Mouse (Mus musculus) cerebellum, adult 8-10 months (tissue): ENCODE measurements at regions not wholly inside any gene's neighbourhood (a gene's known extent, or its start where the extent isn't known, plus 50 kb on each side); places are given as distances from the start of the nearest gene placed in this dataset.

Source experiments
- DNase-seq: peaks from one replicate; pipeline ENCODE4 v3.0.0; 2022

DNA sequence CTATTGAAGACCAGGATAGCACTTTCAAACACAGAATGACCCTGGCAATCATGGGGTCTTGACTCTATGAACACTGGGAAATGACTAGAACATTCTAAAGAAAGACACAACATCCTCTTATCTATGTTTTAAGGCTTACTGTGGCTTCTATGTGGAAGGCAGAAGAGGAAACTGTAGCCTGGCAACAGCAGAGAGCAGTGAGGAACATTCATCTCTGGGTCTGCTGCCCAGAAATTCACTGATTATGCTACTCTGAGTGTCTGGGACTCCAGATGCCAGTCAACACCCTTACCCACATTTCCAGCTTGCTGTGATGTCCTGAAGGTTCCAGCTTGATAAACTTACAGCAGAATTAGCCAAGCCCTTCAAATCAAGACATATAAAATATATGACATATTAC, 352.7 kb upstream of the Sall1 start:
- no peak for DNase-seq

DNA sequence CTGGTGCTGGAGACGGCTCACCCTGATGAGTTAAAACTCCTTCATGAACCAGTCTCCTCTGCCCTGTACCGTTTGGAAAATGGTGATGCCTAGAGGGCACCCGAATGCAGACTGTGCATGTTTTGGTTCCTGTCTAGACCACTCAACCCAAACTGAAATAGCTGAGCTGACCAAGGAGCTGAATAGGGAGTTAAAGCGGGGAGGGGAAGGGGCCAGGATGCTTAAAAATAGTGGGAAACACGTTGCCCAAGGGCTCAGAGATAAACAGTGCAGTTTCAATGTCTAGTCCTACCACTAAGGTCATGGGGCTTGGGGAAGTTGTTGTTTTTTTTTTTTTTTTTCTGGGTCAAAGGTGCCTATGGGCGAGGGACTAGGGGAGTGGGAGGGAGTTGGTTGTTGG, 348.8 kb upstream of the Sall1 start:
- DNase-seq, result no peak

DNA sequence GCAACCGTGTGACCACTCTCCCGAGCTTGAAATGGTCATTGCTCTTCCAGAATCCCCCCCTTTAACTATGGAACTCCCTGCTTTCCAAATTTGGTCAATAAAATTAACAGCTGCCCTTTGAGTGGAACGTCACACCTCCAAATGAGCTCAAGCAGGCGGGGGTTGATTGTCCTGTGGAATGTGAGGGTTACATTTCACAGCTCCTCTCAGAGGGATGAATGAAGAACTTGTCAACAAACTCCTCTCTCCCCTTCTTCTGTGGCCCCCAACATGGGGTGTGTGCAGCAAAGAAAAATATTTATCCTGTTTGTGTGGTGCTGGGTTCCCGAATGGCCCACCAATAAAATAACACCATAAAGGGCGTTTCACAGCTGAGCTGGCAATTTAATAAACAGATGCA, 344.8 kb upstream of the Sall1 start:
- no peak for DNase-seq

DNA sequence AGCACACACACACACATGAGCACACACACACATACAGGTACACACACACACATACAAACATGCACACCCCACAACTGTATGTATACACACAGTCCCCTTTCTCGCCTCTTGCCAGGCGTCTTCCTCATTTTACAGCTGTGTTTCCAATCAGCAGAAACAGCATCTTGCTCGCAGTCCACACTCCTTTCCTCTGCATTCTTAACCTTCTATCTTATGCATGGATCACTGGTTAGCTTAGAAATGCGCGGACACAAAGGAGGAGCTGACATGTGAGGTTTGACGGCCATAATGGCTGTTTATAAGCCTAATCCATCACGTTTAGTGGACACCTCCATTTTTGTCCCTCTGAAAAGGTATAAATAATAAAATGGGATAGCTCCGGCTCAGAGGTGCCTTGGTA, 343.3 kb upstream of the Sall1 start:
- no peak for DNase-seq

DNA sequence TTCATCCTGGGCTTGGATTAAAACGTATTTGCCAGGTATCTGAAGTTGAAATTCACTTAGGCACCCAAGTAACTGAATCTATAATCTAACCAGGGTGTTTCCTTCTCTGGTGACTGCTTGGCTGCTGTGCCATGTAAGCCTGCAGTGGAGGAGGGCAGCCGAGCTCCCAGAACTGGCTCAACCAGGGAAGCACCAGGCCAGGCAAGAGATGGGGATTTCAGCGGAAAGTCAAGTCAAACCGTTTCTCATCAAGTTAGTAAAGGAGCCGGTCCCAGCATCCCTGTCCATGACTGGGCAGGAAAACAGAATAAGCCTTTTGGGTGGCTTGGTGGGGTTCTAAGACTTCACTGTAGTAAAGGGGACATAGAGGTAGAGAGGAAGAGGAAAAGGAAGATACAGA, 341.1 kb upstream of the Sall1 start:
- no peak for DNase-seq

DNA sequence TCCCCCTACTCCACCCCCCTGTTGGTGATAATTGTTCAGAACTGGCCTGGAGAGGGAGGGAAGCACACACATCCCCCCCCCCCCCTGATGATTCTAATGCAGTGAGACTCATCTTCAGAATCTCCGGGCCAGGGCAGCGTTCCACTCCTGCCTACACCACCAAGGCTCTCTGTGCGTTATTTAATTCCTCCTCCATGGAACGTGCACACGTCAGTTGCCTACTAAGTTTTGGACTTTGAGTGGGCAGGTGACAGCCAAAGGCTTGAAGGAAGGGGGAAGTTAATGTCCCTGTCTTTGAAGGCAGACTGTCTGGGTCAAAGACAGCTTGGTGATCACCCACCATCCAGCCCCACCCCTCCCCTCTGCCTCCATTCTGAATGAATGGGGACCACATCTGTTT, 339.8 kb upstream of the Sall1 start:
- DNase-seq, result no peak

DNA sequence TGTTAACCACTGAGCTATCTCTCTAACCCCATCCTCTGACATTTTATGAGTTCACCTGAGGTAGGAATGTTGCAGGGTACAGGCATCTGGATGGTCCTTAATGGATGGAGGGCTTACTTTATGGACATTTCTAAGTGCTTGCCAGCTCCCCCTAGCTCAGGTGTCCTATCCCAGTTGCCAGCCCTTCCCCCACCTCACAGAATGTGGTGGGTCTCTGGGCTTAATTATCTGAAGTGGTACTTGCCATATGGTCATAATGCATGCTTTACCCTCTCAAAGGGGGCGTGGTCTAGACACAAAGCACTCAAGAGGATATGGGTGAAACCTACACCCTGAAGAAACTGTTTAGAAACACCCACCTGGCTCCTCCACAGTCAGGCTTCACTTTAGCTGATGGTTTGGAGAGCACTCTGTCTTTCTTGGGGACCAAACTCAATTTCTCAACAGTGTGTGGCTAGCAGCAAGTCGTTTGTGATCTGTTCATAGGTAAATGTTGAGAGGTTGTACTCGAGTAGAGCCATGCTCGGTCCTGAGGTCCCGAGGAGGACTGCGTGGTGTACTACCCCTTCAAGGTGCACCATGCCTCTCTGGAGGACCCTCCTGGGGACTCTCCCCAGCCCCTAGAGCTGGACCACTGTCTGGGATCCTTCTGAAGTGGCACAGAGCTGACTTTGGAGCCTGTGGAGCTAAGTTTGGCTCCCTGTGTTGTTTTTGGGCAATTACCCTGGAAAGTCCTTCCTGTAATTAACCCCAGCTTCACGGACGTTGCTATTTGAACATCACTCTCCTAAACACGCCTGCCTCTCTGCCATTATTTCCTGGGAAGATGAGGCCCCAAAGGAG, 338.8 kb upstream of the Sall1 start:
- no peak for DNase-seq

DNA sequence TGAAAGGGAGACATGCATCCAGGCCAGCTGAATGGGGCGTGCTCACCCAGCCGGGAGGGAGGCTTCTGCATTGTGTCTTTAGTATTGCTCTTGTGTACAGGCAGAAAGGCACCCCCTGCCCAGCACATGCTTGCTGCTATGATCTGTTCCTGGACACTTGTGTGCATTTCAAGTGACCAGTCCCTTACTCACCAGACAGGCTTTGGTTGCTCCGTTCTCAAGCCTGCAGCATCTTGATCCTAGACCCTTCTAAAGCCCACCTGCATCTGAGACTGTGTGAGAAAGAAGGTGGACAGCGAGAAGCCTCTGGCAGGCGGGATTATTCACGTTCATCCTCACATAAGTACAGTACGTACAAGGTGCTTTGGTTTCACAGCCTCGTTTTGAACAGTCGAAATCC, 336.5 kb upstream of the Sall1 start:
- no peak for DNase-seq

DNA sequence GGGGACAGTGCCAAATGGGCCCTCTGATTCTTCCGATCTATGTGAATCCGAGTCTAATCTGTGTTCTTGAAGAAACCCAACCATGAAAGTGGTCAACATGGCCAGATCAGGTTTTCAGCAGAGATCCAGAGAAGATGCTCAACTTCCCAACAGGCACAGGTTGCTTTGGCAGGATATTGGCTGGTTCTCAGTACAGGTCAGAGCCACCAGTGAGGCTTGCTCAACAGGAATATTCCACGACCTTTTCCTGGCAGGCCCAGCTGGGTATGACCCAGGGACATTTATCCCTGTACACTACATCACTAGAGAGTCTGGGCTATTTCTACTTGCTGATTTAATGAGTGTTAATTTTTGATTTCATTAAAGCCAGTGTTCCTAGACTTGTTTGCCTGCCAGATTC, 328.8 kb upstream of the Sall1 start:
- DNase-seq, result no peak

DNA sequence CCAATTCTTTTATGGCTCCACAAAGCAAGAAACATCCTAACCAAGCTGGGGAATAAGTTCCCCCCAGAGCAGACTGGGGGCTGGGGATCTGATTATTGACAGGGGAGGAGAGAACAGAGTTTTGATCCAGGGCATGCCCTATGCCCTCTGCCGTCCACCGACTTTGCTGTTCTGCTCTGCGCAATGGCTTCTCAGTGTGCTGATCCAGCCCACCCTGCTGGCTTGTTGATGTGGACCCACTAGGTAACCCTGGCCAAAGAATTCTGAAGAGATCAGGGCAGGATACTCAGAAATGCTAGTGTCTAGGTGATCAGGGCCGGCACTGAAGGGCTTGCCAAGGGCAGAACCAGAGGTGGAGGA, 327.8 kb upstream of the Sall1 start:
- no peak for DNase-seq

DNA sequence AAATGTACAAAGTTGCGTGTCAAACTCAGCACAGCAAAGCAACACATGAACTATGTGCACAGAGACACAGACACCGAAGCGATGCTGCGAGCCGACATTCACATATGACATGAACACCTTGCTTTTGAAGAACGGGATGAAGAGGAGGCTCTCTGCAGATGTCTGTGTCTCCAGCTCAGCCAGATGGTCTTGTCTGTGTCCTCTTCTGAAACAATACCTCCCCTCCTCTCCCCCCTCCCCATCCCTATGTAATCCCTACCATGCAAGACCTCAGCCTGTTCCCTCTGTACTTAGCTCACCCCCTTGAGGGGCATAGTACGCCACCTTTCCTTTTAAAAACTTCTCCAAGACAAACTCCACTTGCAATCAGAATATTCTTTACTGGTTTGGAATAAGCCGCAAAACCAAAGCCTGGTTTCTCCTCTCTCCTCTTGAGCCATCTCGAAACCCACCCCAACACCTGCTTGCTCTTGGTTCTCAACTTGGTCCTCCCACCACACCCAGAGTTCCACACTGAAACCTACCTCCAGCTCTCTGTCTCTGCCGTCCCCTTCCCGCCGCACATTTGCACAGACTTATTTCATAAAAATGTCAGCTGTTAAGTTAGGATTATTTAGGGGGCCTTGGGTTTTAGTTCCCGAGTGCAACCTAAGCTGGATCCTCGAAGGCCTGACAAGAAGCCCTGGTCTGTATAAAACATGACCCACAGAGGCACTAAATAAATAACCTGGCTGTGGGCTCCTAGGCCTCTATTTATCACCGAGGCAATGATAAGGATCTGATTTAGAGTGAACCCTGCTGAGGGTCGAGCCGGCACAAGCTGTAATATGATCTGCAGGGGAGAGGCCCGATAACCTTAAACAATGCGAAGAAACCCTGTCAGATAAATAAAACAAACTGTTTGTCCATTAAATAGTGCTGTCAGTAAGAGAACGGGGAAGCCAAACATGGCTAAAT, 327.1 kb upstream of the Sall1 start:
- DNase-seq, result no peak

DNA sequence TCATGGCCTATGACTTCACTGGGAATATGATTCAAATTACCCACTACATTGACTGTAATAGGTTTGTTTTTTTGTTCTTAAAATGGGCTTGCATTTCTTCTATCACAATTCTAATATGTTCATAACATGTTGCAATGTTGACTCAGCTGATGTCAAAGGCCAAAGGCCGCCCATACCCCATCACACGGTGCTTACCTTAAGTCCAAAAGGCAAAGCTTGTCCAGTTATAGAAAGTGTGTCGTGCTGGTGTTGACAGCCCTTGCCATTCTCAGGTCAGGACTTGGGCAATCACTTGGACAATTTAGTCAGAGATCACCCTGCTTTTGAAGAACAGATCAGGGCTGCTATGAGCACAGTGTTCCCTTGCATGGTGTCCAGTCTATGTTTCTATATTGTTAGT, 321.5 kb upstream of the Sall1 start:
- no peak for DNase-seq

DNA sequence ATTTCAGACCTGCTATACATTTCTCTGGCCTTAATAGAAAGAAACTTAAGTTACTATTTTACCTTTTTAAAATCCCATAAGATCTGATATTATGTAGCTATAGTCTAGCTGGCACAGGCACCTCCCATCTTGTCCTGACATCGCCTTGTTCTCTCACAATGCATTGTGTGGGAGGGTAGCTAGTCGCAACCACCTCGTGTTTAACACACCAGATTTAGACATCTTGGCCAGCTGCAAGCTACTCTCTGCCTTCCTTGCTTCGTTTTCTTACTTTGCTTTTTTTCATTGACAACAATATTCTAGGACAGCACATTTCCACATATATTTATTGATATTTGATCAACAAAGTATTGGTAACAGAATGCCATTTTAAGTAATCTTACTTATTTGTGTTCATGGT, 314.4 kb upstream of the Sall1 start:
- DNase-seq, result no peak

DNA sequence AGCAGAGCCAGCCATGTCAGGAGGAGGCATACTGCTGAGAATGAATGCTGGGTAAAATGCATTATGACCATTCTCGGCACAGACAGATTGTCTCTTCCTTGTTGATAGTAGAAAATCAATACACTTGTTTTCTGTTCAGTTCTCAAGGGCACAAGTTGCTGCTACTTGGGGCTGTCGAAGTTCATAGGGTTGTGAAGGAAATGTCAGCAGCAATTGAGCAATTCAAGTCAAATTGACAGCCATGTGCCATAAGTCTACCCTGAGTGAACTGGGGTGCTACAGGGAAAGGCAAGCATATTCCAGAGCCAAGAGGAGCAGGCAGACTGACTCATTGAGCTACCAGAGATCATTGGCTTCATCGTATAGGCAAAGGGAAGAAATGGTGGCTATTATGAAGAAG, 301.6 kb upstream of the Sall1 start:
- no peak for DNase-seq

DNA sequence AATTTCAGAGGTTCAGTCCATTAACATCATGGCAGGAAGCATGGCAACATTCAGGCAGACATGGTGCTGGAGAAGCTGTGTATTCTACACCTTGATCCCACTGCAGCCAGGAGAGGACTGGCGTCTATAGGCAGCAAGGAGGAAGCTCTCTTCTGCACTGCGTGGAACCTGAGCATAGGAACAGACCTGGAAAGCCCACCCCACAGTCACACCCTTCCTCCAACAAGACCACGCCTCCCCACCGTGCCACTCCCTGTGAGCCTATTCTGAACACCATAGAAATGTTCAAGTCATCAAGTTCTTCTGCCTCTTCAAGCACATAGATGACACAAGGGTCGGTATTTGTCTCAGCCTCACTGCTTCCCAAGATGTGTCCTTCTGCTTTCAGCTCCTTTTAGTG, 297.7 kb upstream of the Sall1 start:
- no peak for DNase-seq

DNA sequence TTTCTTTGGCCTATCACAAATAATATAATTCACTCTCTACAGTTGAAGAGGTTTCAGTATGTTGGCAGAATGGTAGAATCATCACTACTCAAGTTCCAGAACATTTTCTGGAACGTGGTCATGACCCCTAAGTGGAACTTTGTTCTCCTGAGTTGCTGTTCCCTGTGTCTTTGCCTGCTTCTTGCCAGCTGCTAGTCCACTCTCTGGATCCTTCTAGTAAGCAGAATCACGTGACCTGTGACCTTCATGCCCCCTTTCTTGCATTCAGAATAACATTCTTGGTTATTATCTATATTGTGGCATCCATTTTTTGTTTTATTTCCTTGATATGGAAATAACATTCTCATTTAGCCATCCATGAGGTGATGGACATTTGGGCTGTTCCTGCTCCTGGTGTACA, 291.5 kb upstream of the Sall1 start:
- DNase-seq, result no peak

DNA sequence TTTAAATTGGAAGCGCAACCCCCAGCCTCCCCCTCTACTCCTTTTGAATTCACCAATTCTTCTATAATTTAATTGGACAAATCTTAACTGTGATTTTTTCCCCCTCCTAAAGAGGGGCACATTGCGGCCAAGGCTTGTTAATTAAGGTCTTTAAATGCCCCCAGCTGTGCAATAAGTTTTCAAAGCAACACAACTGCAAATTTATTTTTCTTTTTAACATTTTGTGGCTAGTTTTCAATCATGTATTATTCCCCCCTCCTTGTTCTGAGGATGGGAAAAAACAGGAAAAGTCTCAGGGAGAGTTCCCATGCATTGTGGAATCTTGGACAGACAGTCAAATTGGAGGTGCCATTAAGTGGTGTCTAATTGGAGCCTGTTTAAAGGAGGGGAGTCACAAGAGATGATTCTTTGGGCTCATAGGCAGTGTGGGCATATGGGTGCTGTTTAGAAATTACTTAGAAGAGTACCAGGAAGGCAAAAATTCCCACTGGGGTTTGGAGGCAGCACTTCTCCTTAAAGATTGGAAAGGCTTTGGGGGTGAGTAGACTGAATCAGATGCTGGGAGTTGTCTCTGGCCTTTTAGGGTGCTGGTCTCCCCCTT, 281.9 kb upstream of the Sall1 start:
- DNase-seq, result no peak

DNA sequence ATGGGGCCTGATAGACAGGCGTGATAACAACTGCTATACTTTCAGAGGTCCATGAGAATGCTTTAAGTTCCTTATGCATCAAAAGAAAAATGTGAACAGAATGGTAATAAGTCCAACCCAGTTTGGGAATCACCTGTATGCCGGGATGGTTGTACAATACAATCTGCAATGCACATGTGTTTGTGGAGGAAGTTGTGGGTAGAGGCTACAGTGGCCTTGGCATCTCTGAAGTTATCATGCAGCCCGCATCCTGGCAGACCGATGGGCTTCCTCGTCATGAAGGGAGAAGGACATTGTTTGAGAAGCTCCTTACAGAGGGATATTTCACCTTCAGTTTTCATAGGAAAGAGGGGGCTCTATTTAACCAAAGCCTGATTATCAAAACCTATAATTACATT, 281.3 kb upstream of the Sall1 start:
- DNase-seq, result no peak

DNA sequence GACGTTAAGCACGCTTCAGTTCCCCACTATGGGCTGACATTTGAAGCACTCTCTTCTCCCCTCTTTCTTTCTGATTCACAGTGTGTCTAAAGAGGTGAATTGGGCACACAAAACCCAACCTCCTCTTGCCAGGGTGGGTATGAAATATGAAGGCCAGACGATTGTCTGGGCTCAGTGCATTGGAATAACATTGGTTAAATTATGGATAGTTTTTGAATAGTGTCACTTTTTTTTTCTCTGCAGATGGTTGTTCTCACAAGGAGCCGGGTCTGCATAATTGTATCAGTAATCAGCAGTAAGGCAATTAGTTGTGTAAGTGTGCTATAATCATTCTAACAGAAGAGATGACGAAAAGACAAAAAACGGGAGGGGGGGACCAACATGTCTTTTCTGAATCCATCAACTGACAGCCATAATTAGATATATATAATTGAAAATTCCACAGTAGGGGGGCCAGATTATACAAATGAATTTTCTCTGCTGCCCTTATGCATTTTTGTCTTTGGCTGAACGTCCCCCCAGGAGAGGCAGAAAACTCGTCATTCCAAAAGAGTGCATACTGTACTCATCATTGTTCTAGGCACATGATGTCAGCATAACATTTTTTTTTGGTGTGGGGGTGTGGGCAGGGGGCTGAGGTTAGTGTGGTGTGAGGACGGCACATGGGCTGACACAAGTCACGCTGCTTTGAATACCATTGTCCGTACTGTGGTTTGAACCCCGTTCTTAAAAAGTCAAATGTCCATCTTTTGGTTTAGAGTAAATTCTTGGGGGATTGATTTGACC, 280.7 kb upstream of the Sall1 start:
- DNase-seq, result no peak

DNA sequence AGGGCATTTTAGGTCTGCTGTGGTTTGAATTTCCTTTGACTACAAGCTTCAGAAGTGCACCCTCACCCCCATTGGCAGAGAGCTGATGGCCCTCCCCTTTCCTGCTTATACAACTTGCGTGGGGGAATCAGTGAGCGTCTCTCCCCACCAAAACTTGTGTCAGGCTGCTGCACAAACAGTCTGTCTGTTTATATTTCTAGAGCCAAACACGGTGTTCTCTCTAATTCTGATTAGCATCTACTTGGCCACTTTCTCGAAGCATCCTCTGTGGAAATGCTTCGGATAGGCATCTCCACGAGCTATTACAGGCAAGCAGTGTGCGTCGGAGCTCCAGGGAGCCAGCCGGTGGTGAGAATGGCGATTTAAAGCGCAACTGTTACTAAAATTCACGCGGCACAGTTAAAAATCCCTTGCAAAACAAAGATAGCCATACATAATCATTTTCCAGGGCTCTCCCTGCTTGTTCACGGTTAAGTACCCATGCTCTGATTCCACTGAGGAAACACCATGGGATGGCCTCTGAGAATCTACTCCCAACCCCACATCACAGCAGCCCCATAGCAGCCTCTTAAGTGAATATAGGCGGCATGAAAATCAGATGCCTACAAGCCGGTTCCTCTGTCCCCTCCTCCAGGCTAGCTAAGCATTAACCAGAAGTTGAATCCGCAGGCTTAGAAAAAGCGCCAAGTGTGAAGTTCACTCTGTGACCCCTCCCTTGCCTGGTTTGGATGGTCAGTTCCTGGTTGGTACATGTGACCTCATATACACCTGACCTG, 273.7 kb upstream of the Sall1 start:
- no peak for DNase-seq

DNA sequence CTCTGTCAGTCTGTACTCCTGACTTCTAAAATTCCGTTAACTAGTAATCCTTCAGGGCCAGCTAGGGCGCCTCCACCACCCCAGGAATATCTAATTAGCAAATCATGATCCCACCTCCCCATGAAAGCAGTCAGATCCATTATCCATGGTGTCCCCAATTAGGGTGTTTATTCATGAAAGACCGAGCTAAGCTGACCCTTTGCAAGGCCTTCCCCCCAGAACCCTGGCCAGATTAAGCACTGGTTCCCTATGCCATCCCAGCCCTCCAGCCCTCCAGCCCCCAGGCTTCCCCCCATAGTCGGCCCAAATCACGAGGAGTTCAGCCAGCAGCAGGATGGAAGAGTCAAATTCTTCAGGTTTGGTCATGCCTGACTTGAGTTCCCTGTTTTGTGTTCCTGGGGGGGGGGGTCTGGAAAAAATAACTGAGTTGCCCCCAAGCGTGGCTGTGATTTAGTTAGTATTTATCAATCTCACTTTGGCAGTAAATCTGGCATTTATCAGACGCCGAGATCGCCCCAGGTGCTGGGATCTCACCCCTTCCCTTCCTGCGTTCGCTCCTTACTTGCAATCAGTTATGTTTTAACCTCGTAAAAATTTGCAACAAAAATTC, 272.7 kb upstream of the Sall1 start:
- no peak for DNase-seq

DNA sequence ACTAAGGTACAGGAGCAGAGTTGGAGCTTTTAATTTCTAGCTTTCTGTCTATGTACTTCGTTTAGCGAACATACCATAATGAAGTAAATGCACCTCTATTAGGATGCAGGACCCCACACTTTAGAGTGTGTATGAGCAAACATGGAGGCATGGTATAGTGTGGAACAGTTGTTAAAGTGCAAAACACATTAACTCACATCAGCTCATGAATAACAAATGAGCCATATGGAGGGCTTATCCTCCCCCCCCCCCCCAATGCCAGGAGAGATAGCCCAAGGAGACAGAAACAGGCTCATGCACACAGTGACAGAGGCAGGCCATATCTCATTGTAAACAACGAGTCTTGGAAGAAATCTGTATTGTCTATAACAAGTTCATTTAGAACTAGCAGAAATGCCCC, 270.9 kb upstream of the Sall1 start:
- no peak for DNase-seq
